Mouse (Mus musculus) brown adipose tissue, adult 24 weeks (tissue): ENCODE results near the gene Myom1. TPM values are rescaled to one million over a fixed set of nuclear protein-coding genes. Genes with fewer than 3 reads are reported as not detected.

Experiments used
- H3K27ac ChIP-seq: fragments of 200-500 bp; replicated peaks from 2 replicates; pipeline ENCODE4 v1.5.1; 2012; ENCODE audit warnings: low read depth, mild to moderate bottlenecking, low read length
- H3K4me1 ChIP-seq: fragments of 200-500 bp; 2 replicates; pipeline ENCODE4 v1.6.1; 2012; ENCODE audit warnings: low read length, mixed read lengths; ENCODE audit not compliant: control insufficient read depth, insufficient read depth, insufficient read length
- H3K4me3 ChIP-seq: fragments of 200-500 bp; 2 replicates; pipeline ENCODE4 v1.5.1; 2012; ENCODE audit warnings: low read depth, mild to moderate bottlenecking, low read length, moderate library complexity; ENCODE audit not compliant: insufficient read depth
- polyA plus RNA-seq: library from polyadenylated mRNA; stranded (reverse); fragments of >200 nt; gene quantifications from 2 replicates; pipeline ENCODE4 v1.2.4, GENCODE M21; 2012; ENCODE audit not compliant: missing spikeins, insufficient read depth, insufficient read length

The Myom1 gene
- polyA plus RNA-seq, 1 experiment = 10.1 TPM

DNA sequence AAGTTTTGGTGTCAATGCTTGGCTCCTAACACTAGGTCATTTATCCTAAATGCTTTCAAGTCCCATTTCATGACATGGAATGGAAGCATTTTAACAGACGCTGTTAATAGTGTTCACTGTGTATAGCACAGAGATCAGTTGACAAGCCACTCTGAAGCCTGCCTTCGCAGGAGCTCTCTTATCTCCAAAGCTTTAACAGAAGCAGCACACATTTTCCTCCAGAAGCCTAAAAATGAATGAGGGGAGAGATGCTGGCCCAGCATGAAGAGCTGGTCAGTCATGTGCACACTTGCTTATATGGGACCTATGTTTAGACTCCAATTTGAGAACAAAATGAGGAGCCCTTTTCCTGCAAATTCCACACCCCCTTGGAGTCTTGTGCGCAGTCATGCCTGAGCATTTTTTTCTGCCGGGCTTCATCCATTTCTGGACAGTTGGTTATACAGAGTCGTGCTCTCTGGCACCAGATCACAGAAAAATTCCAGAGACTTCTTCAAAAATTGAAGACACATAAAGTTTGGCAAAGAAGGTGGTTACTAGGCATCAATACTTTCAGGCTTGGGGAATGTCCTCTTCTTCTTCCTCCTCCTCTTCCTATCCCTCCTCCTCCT is 165.9 kb downstream of the Myom1 start:
- Histone ChIP-seq H3K4me3 (no peak overlapping the region), H3K4me1 (no peaks in the 10 kb centered on the region), H3K27ac (no peak overlapping the region)

DNA sequence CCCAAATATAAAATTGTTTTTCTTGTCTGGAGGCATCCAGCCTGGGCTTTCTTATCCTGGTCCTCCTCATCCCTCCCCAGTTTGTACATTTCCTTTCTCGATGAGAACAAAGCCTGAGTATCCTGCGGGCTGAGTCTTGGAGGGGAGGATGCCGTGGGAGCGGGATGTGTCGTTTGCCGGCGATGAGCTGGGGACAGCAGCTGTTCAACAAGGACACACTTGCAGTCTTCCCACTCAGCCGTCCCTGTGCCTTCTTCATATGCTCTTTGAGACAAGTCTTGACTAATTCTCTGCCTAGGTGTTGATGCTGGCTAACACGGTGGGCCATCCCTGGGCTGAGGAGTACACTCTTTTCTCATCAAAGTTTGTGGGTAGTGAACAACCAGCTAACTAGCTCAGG is 166.4 kb downstream of the Myom1 start:
- Histone ChIP-seq H3K27ac (no peak overlapping the region), H3K4me1 (no peaks in the 10 kb centered on the region), H3K4me3 (no peak overlapping the region)

DNA sequence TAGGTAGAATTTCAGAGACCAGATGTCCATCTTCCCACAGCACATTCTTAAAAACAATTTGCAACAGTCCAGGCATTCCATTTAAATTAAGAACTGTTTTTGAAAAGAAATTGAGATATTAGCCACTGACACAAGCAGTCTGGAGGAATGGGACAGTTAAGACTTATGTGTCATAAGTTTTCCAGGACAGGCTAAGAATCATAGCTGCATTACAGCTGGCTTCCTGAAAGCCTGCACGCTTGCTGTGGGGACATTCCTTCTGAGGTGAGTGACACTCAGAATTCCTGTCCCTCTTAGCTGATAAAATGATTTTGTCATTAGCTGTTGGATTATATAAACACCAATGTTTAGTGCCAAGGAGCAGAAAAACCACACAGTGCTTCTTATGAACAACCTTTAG is 167.2 kb downstream of the Myom1 start:
- Histone ChIP-seq H3K4me1 (no peaks in the 10 kb centered on the region), H3K4me3 (no peak overlapping the region), H3K27ac (no peak overlapping the region)

DNA sequence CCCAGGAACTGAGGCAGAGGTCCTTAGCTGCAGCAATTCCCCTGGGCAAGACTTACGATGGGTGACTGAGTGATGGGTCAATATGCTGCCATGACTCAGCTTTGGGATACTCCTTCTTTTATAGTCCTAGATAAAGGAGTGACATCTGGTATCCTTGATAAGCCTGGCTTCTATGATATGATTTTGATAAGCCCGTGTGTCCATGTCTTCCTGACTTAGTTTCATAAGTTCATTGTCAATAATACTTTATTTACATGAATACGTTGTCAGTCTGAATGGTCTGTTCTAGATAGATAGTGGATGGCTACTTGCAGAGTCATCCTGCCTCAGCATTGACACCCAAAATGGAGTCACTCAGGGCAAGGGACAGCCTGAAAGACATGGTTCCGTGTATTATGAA is 168.7 kb downstream of the Myom1 start:
- Histone ChIP-seq H3K27ac (no peak overlapping the region), H3K4me1 (no peaks in the 10 kb centered on the region), H3K4me3 (no peak overlapping the region)

Other genes with a start within 250 kb of the Myom1 start
- 4.2 and 6.7 TPM in 2 replicates for gene Tgif1, start 149.1 kb upstream of the Myom1 start, polyA plus RNA-seq
- gene Myl12a, start 245 bp downstream of the Myom1 start, polyA plus RNA-seq = 287 and 322 TPM in 2 replicates
- gene Lpin2, start 179.9 kb downstream of the Myom1 start, polyA plus RNA-seq = 3.3 and 6.3 TPM in 2 replicates